Mouse (Mus musculus) olfactory bulb, adult 2 months (tissue): ENCODE results near the gene Zfr2. TPM values are rescaled to one million over a fixed set of nuclear protein-coding genes. Genes with fewer than 3 reads are reported as not detected.

ENCODE experiments used
- H3K27ac ChIP-seq: fragments of 200-500 bp; 2 replicates; pipeline ENCODE4 v1.5.1; 2012; ENCODE audit warnings: low read depth, low read length; ENCODE audit not compliant: insufficient read depth
- H3K4me1 ChIP-seq: fragments of 200-500 bp; 2 replicates; pipeline ENCODE4 v1.6.1; 2012; ENCODE audit warnings: low read length; ENCODE audit not compliant: control insufficient read depth, insufficient read depth
- H3K4me3 ChIP-seq: fragments of 200-500 bp; 2 replicates; pipeline ENCODE4 v1.5.1; 2012; ENCODE audit warnings: mild to moderate bottlenecking, low read depth, low read length, moderate library complexity; ENCODE audit not compliant: insufficient read depth
- CTCF ChIP-seq: fragments of 200-500 bp; IDR thresholded peaks from 2 replicates; pipeline ENCODE4 v1.5.1; 2012; ENCODE audit warnings: low read depth, mild to moderate bottlenecking, low read length, moderate library complexity; ENCODE audit not compliant: insufficient read depth
- POLR2A ChIP-seq: fragments of 200-500 bp; IDR thresholded peaks from 2 replicates; pipeline ENCODE4 v1.6.1; 2012; ENCODE audit warnings: mild to moderate bottlenecking, low read depth, low read length, moderate library complexity; ENCODE audit not compliant: insufficient read depth
- WGBS: fragments of 180-500 bp; shearing (Covaris S2); methylation state at CpG from one replicate; pipeline ENCODE4 v1.1.7; 2018; 5-methylcytosine and 5-hydroxymethylcytosine counted together
- polyA plus RNA-seq: library from polyadenylated mRNA; stranded (reverse); fragments of >200 nt; gene quantifications from 2 replicates; pipeline ENCODE4 v1.2.4, GENCODE M21; 2012; ENCODE audit warnings: low replicate concordance; ENCODE audit not compliant: missing spikeins, insufficient read depth, insufficient read length

Zfr2 gene
- polyA plus RNA-seq, 1 experiment = not detected

DNA sequence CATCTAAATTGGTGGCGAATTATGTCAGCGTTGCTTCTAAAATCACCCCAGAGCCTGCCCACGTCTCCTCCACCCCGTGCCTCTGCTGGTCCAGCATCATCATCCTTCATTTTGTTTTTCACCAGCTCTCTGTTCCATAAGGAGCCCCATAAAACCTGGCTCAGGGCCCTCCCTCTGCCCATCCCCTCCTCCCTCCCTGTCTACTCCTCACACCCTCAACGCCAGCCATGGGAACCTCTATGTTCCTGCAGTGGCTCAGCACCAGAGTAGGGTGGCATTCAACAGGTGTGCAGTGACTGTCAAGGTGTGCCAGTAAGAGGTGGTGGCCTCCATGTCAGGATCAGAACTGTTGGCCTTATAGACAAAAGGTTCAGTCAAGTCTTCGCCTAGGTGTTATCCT, 62.2 kb downstream of the Zfr2 start:
- TF ChIP-seq CTCF = no peak
- no peak for TF ChIP-seq POLR2A
- Histone ChIP-seq H3K4me1 (peaks cover 68% of the 10 kb centered on the region), H3K4me3 (peak overlapping the region; percentile 60), H3K27ac (no peak overlapping the region)
- 59% methylated on average over 6 of the region's 6 CpGs for WGBS

DNA sequence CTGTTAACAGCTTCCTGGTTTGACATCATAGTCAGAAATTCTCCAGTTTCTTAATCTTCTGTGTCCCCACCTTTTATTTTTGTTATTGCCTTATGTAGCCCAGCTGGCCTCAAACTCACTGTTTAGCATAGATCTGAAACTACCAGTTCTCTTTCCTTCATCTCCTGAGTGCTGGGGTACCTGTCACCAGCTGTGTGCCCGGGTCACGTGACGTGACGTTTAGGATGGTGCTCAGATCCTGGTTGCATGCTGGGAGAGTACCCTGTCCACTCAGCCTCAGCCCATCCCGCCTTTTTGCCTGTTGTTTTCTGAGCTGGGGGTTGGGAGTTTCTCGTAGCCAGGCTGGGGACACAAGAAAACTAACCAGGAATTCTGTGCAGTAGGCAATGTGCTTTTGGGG, 64.3 kb downstream of the Zfr2 start:
- Histone ChIP-seq H3K4me1 (peaks cover 80% of the 10 kb centered on the region), H3K27ac (peak overlapping the region; percentile 42), H3K4me3 (no peak overlapping the region)
- TF ChIP-seq POLR2A (no peak), CTCF (no peak)
- 64% methylated on average over 6 of the region's 6 CpGs for whole genome bisulfite sequencing

DNA sequence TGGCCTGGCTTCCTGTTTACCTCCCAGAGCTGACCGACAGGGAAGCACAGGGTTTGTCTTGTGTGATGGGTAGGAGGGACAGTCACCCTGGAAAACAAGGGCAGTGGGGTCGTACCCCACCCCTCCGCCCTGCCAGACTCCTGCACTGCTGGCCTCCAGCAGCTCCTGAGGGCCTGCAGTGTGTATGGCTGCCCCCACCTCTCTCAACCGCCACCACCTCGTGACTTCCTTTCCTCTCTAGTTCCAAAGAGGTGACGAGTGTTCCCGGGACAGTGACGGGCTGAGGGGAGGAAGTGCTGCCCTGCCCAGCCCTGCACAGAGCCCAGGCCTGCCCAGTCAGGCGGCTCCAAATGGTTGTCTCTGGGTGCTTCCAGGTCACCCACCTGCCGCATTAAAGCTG, 64.9 kb downstream of the Zfr2 start:
- peak overlapping the region; percentile 42 for H3K27ac ChIP-seq
- H3K4me1 ChIP-seq = peaks cover 86% of the 10 kb centered on the region

DNA sequence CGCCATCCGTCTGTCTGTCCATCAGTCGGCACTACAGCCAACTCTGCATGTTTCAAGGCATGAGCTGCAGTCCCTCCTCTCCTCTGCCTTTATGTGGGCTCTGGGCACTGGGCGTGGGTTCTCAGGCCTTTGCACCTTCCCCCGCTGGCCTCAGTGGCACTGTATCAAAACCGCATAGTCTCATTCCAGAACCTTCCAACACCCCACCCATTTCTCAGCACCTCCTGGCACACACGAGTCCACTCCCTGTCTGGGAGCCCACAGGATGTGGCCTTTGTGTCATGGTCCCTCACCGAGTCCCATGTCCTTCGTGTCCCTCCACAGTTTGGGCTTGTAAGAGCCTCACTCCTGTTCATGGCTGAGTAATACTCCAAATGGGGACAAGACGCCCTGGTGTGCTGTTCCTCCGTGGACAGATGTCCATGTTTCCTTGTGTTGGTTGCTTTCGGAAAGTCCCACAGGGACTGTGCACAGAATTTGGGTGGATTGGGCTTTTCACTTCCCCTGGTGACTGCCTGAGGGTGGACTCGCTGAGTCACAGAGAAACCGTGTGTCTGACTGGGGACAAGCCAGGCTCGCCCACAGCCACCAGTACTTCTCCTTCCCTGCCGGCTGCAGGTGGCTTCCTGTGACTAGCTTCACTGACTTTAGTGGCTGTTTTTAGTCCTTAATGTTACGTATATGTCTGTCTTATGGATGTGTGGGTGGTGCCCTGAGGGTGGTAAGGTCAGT, 65.6 kb downstream of the Zfr2 start:
- Histone ChIP-seq H3K4me1 (peaks cover 93% of the 10 kb centered on the region), H3K27ac (peak overlapping the region; percentile 42), H3K4me3 (no peak overlapping the region)
- TF ChIP-seq POLR2A (no peak), CTCF (no peak)
- 68% methylated on average over 17 of the region's 17 CpGs for WGBS

More for the DNA sequence above, 64.9 kb downstream of the Zfr2 start:
- no peak for TF ChIP-seq CTCF
- TF ChIP-seq POLR2A = no peak
- H3K4me3 ChIP-seq = 0 out of 2 replicates have a peak overlapping the region, but pooled peaks have one; percentile 1
- WGBS = 58% methylated on average over 10 of the region's 10 CpGs

DNA sequence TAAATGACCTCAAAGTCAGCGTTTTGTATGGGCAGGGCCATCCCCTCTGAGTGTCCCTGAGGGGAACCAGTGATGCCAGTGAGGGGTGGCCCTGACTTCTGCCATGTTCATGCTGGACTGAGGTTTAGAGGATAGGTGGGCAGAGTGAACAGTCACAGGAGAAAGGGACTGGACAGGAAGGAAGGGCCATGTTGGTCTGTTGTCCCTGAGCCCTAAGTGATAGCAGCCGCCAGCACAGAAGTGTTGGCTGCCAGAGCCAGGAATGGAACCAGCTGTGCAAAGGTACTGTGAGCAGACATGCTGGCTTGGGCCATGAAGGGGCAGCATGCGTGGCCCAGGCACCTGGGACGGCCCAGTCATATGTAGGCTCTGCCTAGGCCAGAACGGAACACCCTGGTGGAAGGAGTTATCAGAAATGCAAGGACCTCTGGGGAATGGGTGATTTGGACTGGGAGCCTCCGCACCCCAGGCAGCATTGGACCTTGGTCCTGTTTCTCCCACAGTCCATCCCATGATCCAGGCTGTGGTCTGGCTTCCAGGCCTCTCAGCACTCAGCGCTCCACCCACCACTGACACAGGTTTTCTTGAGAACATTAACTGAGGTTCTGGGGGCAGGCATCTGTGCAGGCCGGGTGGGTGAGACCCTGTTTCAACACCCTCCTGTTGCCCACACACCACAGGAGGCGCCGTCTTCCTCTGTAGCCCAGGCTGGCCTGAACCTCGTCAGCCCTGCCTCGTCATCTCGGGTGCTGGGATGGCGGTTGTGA, 66.8 kb downstream of the Zfr2 start:
- no peak for TF ChIP-seq POLR2A
- TF ChIP-seq CTCF = no peak
- H3K4me1 ChIP-seq = peaks cover 93% of the 10 kb centered on the region
- 76% methylated on average over 14 of the region's 14 CpGs for WGBS
- H3K4me3 ChIP-seq = no peak overlapping the region
- H3K27ac ChIP-seq = peak overlapping the region; percentile 42

DNA sequence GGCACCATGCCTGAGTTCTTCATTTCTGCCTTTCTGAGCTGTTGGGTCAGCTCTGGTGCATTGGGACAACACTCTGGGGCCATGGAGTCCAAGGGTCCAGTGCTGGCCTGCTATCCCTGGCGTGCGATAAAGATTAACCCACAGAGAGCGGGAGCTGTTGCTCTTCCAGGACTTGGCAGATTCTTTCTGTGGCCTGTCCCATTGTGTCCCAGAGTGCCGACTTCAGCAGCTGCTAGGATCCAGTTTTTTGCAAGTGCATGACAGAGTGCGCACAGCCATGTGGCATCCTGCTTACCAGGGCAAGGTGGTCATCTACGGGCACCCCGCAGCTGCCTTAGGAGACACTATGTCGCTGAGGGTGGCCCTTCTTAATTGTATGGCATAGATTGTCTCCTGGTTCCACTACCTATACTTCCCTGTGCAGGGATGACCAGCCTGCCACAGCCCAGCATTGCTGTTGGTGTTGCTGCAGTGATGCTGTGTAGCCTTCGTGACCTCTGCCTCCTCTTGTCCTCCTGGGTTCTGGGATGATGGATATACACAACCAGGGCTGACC, 67.5 kb downstream of the Zfr2 start:
- WGBS = 76% methylated on average over 9 of the region's 9 CpGs
- Histone ChIP-seq H3K4me3 (no peak overlapping the region), H3K27ac (peak overlapping the region; percentile 42), H3K4me1 (peaks cover 93% of the 10 kb centered on the region)
- TF ChIP-seq CTCF (no peak), POLR2A (no peak)

DNA sequence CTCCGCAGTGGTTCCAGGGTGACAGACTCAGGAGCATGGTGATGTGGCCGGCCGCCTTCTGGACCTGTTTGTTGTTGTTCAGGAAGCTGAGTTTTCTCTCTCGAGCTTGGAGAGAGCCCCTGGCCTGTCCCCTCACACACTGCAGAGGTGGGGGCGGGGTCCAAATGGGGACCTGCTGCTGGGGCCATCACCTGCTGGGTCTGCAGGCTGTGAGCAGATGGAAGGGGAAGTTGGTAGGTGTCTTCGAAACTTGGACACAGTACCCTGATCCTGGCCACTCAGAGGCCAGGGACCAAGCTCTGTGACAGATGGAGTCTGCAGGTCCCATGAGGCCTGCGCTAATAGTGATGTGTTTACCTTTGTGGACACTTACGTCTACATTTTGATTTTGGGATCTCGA, 68.4 kb downstream of the Zfr2 start:
- no peak overlapping the region for H3K27ac ChIP-seq
- H3K4me1 ChIP-seq = peaks cover 84% of the 10 kb centered on the region
- H3K4me3 ChIP-seq = no peak overlapping the region
- 79% methylated on average over 9 of the region's 9 CpGs for WGBS
- no peak for TF ChIP-seq POLR2A
- TF ChIP-seq CTCF = no peak

Other genes starting within 250 kb of the Zfr2 start
- gene Gng7, start 218.2 kb upstream of the Zfr2 start, polyA plus RNA-seq = not detected in 2 replicates
- not detected in 2 replicates for gene Diras1, start 207.5 kb upstream of the Zfr2 start, polyA plus RNA-seq
- gene Slc39a3, start 195.7 kb upstream of the Zfr2 start, polyA plus RNA-seq = not detected in 2 replicates
- not detected in 2 replicates for gene Sgta, start 173.0 kb upstream of the Zfr2 start, polyA plus RNA-seq
- gene Thop1, start 163.1 kb upstream of the Zfr2 start, polyA plus RNA-seq = not detected in 2 replicates
- gene Creb3l3, start 134.3 kb upstream of the Zfr2 start, polyA plus RNA-seq = not detected in 2 replicates
- not detected in 2 replicates for gene Map2k2, start 127.2 kb upstream of the Zfr2 start, polyA plus RNA-seq
- gene Zbtb7a, start 97.9 kb upstream of the Zfr2 start, polyA plus RNA-seq = 77.0 TPM in 1 of 2 replicates, not detected in the other
- not detected in 2 replicates for gene Pias4, start 65.2 kb upstream of the Zfr2 start, polyA plus RNA-seq
- gene Eef2, start 56.5 kb upstream of the Zfr2 start, polyA plus RNA-seq = 423 and 2,167 TPM in 2 replicates
- not detected in 2 replicates for gene Dapk3, start 50.1 kb upstream of the Zfr2 start, polyA plus RNA-seq
- not detected in 2 replicates for gene 4930442H23Rik, start 49.3 kb upstream of the Zfr2 start, polyA plus RNA-seq
- gene Nmrk2, start 31.1 kb upstream of the Zfr2 start, polyA plus RNA-seq = not detected in 2 replicates
- gene Atcay, start 2.3 kb upstream of the Zfr2 start, polyA plus RNA-seq = not detected in 2 replicates
- gene Matk, start 19.8 kb downstream of the Zfr2 start, polyA plus RNA-seq = not detected in 2 replicates
- gene Mrpl54, start 33.8 kb downstream of the Zfr2 start, polyA plus RNA-seq = not detected in 2 replicates
- not detected in 2 replicates for gene Apba3, start 33.8 kb downstream of the Zfr2 start, polyA plus RNA-seq
- not detected in 2 replicates for gene Tjp3, start 58.4 kb downstream of the Zfr2 start, polyA plus RNA-seq
- 935 TPM in 1 of 2 replicates, not detected in the other for gene Pip5k1c, start 59.8 kb downstream of the Zfr2 start, polyA plus RNA-seq
- gene Cactin, start 87.9 kb downstream of the Zfr2 start, polyA plus RNA-seq = not detected in 2 replicates
- not detected in 2 replicates for gene Tbxa2r, start 95.6 kb downstream of the Zfr2 start, polyA plus RNA-seq
- not detected in 2 replicates for gene Gipc3, start 110.1 kb downstream of the Zfr2 start, polyA plus RNA-seq
- gene Hmg20b, start 117.3 kb downstream of the Zfr2 start, polyA plus RNA-seq = not detected in 2 replicates
- gene Mfsd12, start 124.3 kb downstream of the Zfr2 start, polyA plus RNA-seq = not detected in 2 replicates
- not detected in 2 replicates for gene 4930404N11Rik, start 132.7 kb downstream of the Zfr2 start, polyA plus RNA-seq
- gene Fzr1, start 145.4 kb downstream of the Zfr2 start, polyA plus RNA-seq = not detected in 2 replicates
- not detected in 2 replicates for gene Dohh, start 151.3 kb downstream of the Zfr2 start, polyA plus RNA-seq
- gene Gm48551, start 151.3 kb downstream of the Zfr2 start, polyA plus RNA-seq = not detected in 2 replicates
- gene Gm48552, start 155.8 kb downstream of the Zfr2 start, polyA plus RNA-seq = not detected in 2 replicates
- not detected in 2 replicates for gene Smim24, start 159.9 kb downstream of the Zfr2 start, polyA plus RNA-seq
- not detected in 2 replicates for gene Nfic, start 222.5 kb downstream of the Zfr2 start, polyA plus RNA-seq
- not detected in 2 replicates for gene Celf5, start 249.6 kb downstream of the Zfr2 start, polyA plus RNA-seq